ENCODE assay signal across 9 mouse cellular contexts in genomic region chr1:168392500-168392853, GRCm38 (mm10). TPM values are rescaled to one million over a fixed set of nuclear protein-coding genes. Genes with fewer than 3 reads are reported as not detected.
DNase-seq lines count a peak whose midpoint lies in the region; ATAC-seq and TF ChIP-seq lines count a peak whose summit lies in the region.
"Had no signal": no experiment of that assay in that cellular context is flagged by ENCODE, and none has a peak within 500 bp of the region (broad histone marks: within the 10 kb centered on the region; RNA-seq: fewer than 3 reads in every experiment).

No protein-coding gene starts in this region.

- H3K4me1 ChIP-seq in heart, postnatal 0 days (ENCODE audit: control insufficient read depth, insufficient read depth): peaks cover 44% of the 10 kb centered on the region
- peaks cover 90% of the 10 kb centered on the region for H3K4me1 ChIP-seq in forebrain, embryonic 10.5 days
- peaks cover 49% of the 10 kb centered on the region for H3K4me1 ChIP-seq in limb, embryonic 12.5 days (replicated peaks)

- H3K4me2 ChIP-seq in heart, postnatal 0 days (ENCODE audit: low read depth, low read length): peak overlapping the region; percentile 61
- peak overlapping the region; percentile 53 for H3K4me2 ChIP-seq in limb, embryonic 12.5 days

- TF ChIP-seq CTCF in heart, postnatal 0 days (IDR thresholded peaks at IDR 0.05; ENCODE audit: low read depth): no peak
- no peak for TF ChIP-seq CTCF in C2C12 (IDR thresholded peaks at IDR 0.05; ENCODE audit: control insufficient read depth, insufficient read depth, insufficient read length)

- WGBS in heart, postnatal 0 days: 45% methylated on average over 5 of the region's 5 CpGs
- WGBS in forebrain, embryonic 10.5 days: 31% methylated on average over 5 of the region's 5 CpGs
- WGBS in limb, embryonic 12.5 days: 11% methylated on average over 5 of the region's 5 CpGs

- no peaks in the 10 kb centered on the region for H3K36me3 ChIP-seq in heart, postnatal 0 days (replicated peaks; ENCODE audit: control insufficient read depth, insufficient read depth, low read length)
- peaks cover 58% of the 10 kb centered on the region for H3K36me3 ChIP-seq in C2C12 (ENCODE audit: control insufficient read depth, insufficient read depth)
- peaks cover 58% of the 10 kb centered on the region for H3K36me3 ChIP-seq in forebrain, embryonic 10.5 days (replicated peaks)
- peaks cover 13% of the 10 kb centered on the region for H3K36me3 ChIP-seq in limb, embryonic 12.5 days

- H3K79me3 ChIP-seq in C2C12 (ENCODE audit: low read depth): peaks cover 39% of the 10 kb centered on the region

- H3K9ac ChIP-seq in heart, postnatal 0 days (replicated peaks; ENCODE audit: low read depth, low read length): peak overlapping the region; percentile 47
- no peak overlapping the region for H3K9ac ChIP-seq in limb, embryonic 12.5 days (replicated peaks)

- no peak for ATAC-seq in heart, postnatal 0 days (ENCODE audit: insufficient read depth, low read depth)
- ATAC-seq in limb, embryonic 12.5 days (ENCODE audit: insufficient number of reproducible peaks, insufficient read depth, low FRiP score, low TSS enrichment, low read depth): peak; percentile 35

- H3K4me3 ChIP-seq in heart, postnatal 0 days (ENCODE audit: low read depth, low read length): peak overlapping the region; percentile 28
- H3K4me3 ChIP-seq in C2C12 (ENCODE audit: insufficient read depth, poor library complexity, severe bottlenecking): no peak overlapping the region
- peak overlapping the region; percentile 31 for H3K4me3 ChIP-seq in forebrain, embryonic 10.5 days
- no peak overlapping the region for H3K4me3 ChIP-seq in limb, embryonic 12.5 days (replicated peaks)

- peak overlapping the region; percentile 89 for H3K27ac ChIP-seq in heart, postnatal 0 days (ENCODE audit: low read depth)
- peak overlapping the region; percentile 85 for H3K27ac ChIP-seq in forebrain, embryonic 10.5 days
- peak overlapping the region; percentile 82 for H3K27ac ChIP-seq in limb, embryonic 12.5 days

- H3ac ChIP-seq in C2C12 (ENCODE audit: control insufficient read depth, insufficient read length, low read depth): peak overlapping the region; percentile 44

- H3K9me3 ChIP-seq in heart, postnatal 0 days (replicated peaks; ENCODE audit: control insufficient read depth, low read length): no peaks in the 10 kb centered on the region
- no peaks in the 10 kb centered on the region for H3K9me3 ChIP-seq in forebrain, embryonic 10.5 days
- H3K9me3 ChIP-seq in limb, embryonic 12.5 days: no peaks in the 10 kb centered on the region

- no peak for DNase-seq in heart, postnatal 0 days (ENCODE audit: low spot score)
- DNase-seq in heart, postnatal 4 days: no peak
- peak; percentile 35 for DNase-seq in forebrain, embryonic 10.5 days (ENCODE audit: extremely low spot score, low spot score)
- DNase-seq in right cerebral cortex, postnatal 4 days: no peak
- no peak for DNase-seq in adrenal gland, postnatal 25 days
- DNase-seq in adrenal gland, adult (ENCODE audit: inconsistent age in 2 of 2, low spot score in 1 of 2): no peak
- DNase-seq: thymus, adult 18-20 months had no signal

- TF ChIP-seq EP300 in heart, postnatal 0 days (IDR thresholded peaks at IDR 0.05; ENCODE audit: low read depth): no peak

- H3K27me3 ChIP-seq in heart, postnatal 0 days (ENCODE audit: control insufficient read depth, insufficient read depth, low read length): no peaks in the 10 kb centered on the region
- H3K27me3 ChIP-seq in C2C12 (ENCODE audit: control insufficient read depth, insufficient read depth, insufficient read length): no peaks in the 10 kb centered on the region
- H3K27me3 ChIP-seq in forebrain, embryonic 10.5 days (ENCODE audit: poor library complexity, severe bottlenecking): no peaks in the 10 kb centered on the region
- H3K27me3 ChIP-seq in limb, embryonic 12.5 days: peaks cover 11% of the 10 kb centered on the region; the same call in 1 of the 2 replicates

- peaks cover 86% of the 10 kb centered on the region for H3K79me2 ChIP-seq in C2C12 (ENCODE audit: control insufficient read depth, insufficient read depth)

TF ChIP-seq in C2C12, 6 proteins besides CTCF, POLR2A, EP300 and RAD21:
- TF ChIP-seq USF1 (IDR thresholded peaks at IDR 0.05; ENCODE audit: low read depth): no peak
TF ChIP-seq in C2C12: peak in this region for 0.

RNA-seq across cellular contexts. Expression of gene Pbx1, which starts 39.6 kb away (rescaled TPM):
- total RNA-seq in heart, postnatal 0 days (2014; rRNA removed; ENCODE audit: low replicate concordance): 31.3 and 42.9 TPM in 2 replicates
- polyA plus RNA-seq in heart, postnatal 0 days (2015; fragmentation: Nextera tagmentation; extraction: Ambion mirVana): 15.7 and 17.1 TPM in 2 replicates
- total RNA-seq in heart, postnatal 4 days (2021): 100 to 1,000 TPM in 1 of 2 experiments, 10 to 100 TPM in 1; 90.6 to 101 TPM
- 29.4 TPM for polyA plus RNA-seq in C2C12 (2012; fragmentation: generic; extraction: Trizol)
- 38.2 and 38.8 TPM in 2 replicates for polyA plus RNA-seq in forebrain, embryonic 10.5 days (2016; fragmentation: Nextera tagmentation; extraction: Ambion mirVana)
- polyA plus RNA-seq in limb, embryonic 12.5 days (2016; fragmentation: Nextera tagmentation; extraction: Ambion mirVana): 30.9 and 32.9 TPM in 2 replicates
- 194 and 198 TPM in 2 replicates for total RNA-seq in adrenal gland, postnatal 25 days (2021)

Comparison
In these comparisons a context has a peak if more than half of its experiments do, and no peak if none do; other contexts are left out.
1. H3K4me3 ChIP-seq: peak in heart, postnatal 0 days (single experiment) and forebrain, embryonic 10.5 days (single experiment); none in C2C12 (single experiment) and limb, embryonic 12.5 days (single experiment).
2. Peak in every context shown above with its lines, with median percentiles within 50 percentile points of each other: H3K27ac ChIP-seq.